Mouse (Mus musculus) cortical plate, adult 2 months (tissue): Measurements from ENCODE around the gene B3gnt2.

Experiments used
- CTCF ChIP-seq: fragments of 200-500 bp; IDR thresholded peaks from 2 replicates; pipeline ENCODE4 v1.5.1; 2011; ENCODE audit warnings: mild to moderate bottlenecking, control low read depth, low read length; ENCODE audit not compliant: insufficient read depth; ENCODE audit errors: extremely low read depth
- POLR2A ChIP-seq: fragments of 200-500 bp; IDR thresholded peaks from 2 replicates; pipeline ENCODE4 v1.6.1; 2011; ENCODE audit warnings: mild to moderate bottlenecking, low read length, control low read depth; ENCODE audit not compliant: insufficient read depth; ENCODE audit errors: extremely low read depth

GRCm38 (mm10) chr11:22751592-22751991 is 109.2 kb downstream of the B3gnt2 start:
- TF ChIP-seq CTCF (no peak), POLR2A (no peak)
